Mouse (Mus musculus): ENCODE data around the gene Timm8b. TPM values are rescaled to one million over a fixed set of nuclear protein-coding genes. Genes with fewer than 3 reads are reported as not detected.

Gene Timm8b
- polyA plus RNA-seq, 1 experiment from 2014 or later = 483 TPM

DNA sequence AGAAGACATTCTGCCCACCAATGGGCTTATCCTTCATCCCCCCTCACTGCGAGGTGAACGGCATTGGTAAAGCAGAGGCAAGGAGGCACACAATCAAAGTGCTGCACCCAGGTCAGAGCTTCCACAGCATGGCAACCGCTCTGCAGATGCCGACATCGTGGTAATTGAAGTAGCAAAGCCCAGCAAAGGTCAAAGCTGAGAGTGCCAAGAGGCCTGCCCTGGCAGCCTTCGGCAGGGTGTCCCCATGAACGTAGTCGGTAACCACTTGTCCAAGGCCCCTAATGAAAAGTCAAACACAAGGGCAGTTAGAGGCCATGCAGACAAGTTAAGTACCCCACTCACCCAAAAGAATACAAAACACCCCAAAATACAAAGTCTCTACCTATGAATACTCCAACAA, 6.7 kb upstream of the Timm8b start:
- no peaks in the 10 kb centered on the region for H3K27me3 ChIP-seq (ENCODE audit: insufficient read depth, low read length)
- no peak for ATAC-seq (replicated peaks; ENCODE audit: low FRiP score, low read depth)
- H3K36me3 ChIP-seq (ENCODE audit: insufficient read depth, low read length) = peaks cover 33% of the 10 kb centered on the region
- no peaks in the 10 kb centered on the region for H3K9me3 ChIP-seq (replicated peaks; ENCODE audit: low read length)
- H3K27ac ChIP-seq = no peak overlapping the region
- WGBS = 92% methylated on average over 8 of the region's 8 CpGs
- no peak overlapping the region for H3K4me2 ChIP-seq (ENCODE audit: low read length)
- H3K9ac ChIP-seq (ENCODE audit: low read depth, low read length) = no peak overlapping the region
- no peak for DNase-seq (ENCODE audit: low spot score)
- TF ChIP-seq CTCF (IDR thresholded peaks at IDR 0.05; ENCODE audit: low read depth) = no peak
- no peak overlapping the region for H3K4me3 ChIP-seq (replicated peaks; ENCODE audit: low read depth, low read length)
- peaks cover 6% of the 10 kb centered on the region; the same call in 1 of the 2 replicates for H3K4me1 ChIP-seq (replicated peaks; ENCODE audit: insufficient read depth, low read length)

DNA sequence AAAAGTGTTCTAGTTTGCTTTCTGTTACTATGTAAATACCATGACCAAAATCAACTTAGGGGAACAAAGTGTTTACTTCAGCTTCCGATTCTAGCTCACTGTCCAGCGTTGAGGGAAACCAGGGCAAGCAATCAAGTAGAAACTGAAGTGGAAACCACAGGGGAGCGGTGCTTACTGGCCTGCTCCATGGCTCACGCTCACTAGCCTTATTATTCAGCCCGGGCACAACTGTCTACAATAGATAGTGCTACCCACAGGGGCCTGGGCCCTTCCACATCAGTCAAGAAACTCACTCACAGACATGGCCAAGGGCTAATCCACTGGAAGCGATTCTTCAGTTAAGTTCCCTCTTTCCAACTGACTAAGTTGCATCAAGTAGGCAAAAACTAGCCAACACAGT, 2.2 kb upstream of the Timm8b start:
- Histone ChIP-seq H3K9me3 (replicated peaks; ENCODE audit: low read length) (no peaks in the 10 kb centered on the region), H3K27me3 (ENCODE audit: insufficient read depth, low read length) (no peaks in the 10 kb centered on the region), H3K27ac (no peak overlapping the region), H3K4me2 (ENCODE audit: low read length) (peak overlapping the region; percentile 69; the same call in 1 of the 2 replicates), H3K4me1 (replicated peaks; ENCODE audit: insufficient read depth, low read length) (peaks cover 14% of the 10 kb centered on the region), H3K36me3 (ENCODE audit: insufficient read depth, low read length) (peaks cover 23% of the 10 kb centered on the region), H3K9ac (ENCODE audit: low read depth, low read length) (no peak overlapping the region), H3K4me3 (replicated peaks; ENCODE audit: low read depth, low read length) (no peak overlapping the region)
- TF ChIP-seq CTCF (IDR thresholded peaks at IDR 0.05; ENCODE audit: low read depth) = no peak
- no peak for ATAC-seq (replicated peaks; ENCODE audit: low FRiP score, low read depth)
- WGBS = 89% methylated on average over 6 of the region's 6 CpGs
- DNase-seq (ENCODE audit: low spot score) = no peak

DNA sequence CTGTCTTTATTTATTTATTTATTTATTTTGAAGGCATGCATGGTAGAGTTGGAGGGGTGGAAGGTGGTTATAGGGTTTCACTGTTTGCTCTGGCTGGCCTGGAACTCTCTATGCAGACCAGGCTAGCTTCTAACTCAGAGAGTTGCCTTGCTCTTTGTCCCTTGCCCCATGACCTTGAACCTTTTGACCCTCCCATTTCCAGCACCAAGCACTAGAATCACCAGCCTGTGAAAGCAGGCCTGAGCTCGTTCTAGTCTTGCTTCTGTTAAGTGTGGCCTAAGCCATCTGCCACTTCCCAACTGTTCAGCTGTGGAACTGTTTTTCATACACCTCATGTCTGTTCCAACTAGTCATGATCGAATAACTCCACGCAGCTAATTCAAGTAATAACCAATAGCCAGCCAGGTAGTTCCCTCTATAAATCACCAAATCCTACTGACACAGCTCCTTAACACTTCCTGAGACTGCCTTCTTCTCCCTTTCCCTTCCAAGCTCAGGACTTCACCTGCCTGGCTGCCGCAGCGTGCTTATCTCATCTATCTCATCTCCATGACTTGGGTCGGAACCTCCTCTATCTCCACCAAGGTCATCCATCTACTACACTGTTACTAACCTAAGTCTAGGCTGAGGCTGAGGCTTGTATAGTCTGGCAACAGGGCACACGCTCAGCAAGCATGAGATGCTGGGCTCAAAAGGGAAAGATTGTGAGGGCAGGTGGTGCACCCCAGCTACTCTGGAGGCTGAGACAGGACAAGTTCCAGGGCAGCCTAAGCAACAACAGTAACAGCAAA, 1.5 kb upstream of the Timm8b start:
- no peak for TF ChIP-seq CTCF (IDR thresholded peaks at IDR 0.05; ENCODE audit: low read depth)

DNA sequence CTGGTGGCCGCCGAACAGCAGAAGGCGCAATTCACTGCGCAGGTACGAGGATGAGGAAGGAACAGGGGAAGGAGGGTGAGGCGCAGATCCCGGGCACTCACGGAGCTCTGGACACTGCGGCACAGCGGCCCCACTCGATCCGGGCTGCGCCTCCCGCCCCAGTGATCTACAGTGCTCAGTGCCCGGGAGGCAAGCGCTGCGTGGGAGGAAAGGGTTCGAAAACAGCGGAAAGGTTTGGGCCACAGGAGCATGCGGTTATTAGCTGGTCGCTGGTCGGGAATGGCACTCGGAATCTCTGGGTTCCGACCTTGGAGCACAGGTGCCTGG, 251 bp downstream of the Timm8b start:
- H3K9ac ChIP-seq (ENCODE audit: low read depth, low read length) = peak overlapping the region; percentile 74
- H3K9me3 ChIP-seq (replicated peaks; ENCODE audit: low read length) = no peaks in the 10 kb centered on the region
- H3K4me3 ChIP-seq (replicated peaks; ENCODE audit: low read depth, low read length) = peak overlapping the region; percentile 69
- H3K4me1 ChIP-seq (replicated peaks; ENCODE audit: insufficient read depth, low read length) = peaks cover 14% of the 10 kb centered on the region
- WGBS = under 1% methylated on average over 24 of the region's 24 CpGs
- H3K27me3 ChIP-seq (ENCODE audit: insufficient read depth, low read length) = no peaks in the 10 kb centered on the region
- peaks cover 13% of the 10 kb centered on the region for H3K36me3 ChIP-seq (ENCODE audit: insufficient read depth, low read length)
- H3K4me2 ChIP-seq (ENCODE audit: low read length) = peak overlapping the region; percentile 69
- peak; percentile 86 for ATAC-seq (replicated peaks; ENCODE audit: low FRiP score, low read depth)
- TF ChIP-seq CTCF (IDR thresholded peaks at IDR 0.05; ENCODE audit: low read depth) = peak; percentile 58
- peak overlapping the region; percentile 87 for H3K27ac ChIP-seq
- DNase-seq (ENCODE audit: low spot score) = no peak

More for the DNA sequence above, 1.5 kb upstream of the Timm8b start:
- Histone ChIP-seq H3K4me2 (ENCODE audit: low read length) (peak overlapping the region; percentile 69), H3K27me3 (ENCODE audit: insufficient read depth, low read length) (no peaks in the 10 kb centered on the region), H3K36me3 (ENCODE audit: insufficient read depth, low read length) (peaks cover 17% of the 10 kb centered on the region), H3K4me3 (replicated peaks; ENCODE audit: low read depth, low read length) (peak overlapping the region; percentile 69), H3K4me1 (replicated peaks; ENCODE audit: insufficient read depth, low read length) (peaks cover 14% of the 10 kb centered on the region), H3K9ac (ENCODE audit: low read depth, low read length) (peak overlapping the region; percentile 67; the same call in 1 of the 2 replicates), H3K27ac (peak overlapping the region; percentile 87; the same call in 1 of the 2 replicates), H3K9me3 (replicated peaks; ENCODE audit: low read length) (no peaks in the 10 kb centered on the region)
- WGBS = 77% methylated on average over 7 of the region's 7 CpGs
- DNase-seq (ENCODE audit: low spot score) (no peak), ATAC-seq (replicated peaks; ENCODE audit: low FRiP score, low read depth) (no peak)

DNA sequence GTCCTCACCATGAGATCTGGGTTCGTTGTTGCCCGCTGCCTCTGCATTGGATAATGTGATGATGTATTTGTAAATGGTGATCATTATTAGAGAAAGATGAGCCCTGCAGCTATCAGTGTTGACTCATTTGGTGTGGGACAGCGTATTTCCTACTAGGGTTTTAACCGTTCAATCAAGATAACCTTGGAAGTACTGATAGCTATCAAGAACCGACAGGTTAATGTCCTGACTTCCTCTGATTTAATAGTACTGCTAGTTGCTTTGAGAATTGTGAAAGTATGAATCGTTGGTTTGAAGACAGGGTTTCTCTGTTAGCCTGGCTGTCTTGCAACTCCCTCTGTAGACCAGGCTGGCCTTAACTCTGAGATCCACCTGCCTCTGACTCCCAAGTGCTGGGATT, 628 bp downstream of the Timm8b start:
- peak overlapping the region; percentile 69 for H3K4me3 ChIP-seq (replicated peaks; ENCODE audit: low read depth, low read length)
- H3K27ac ChIP-seq = peak overlapping the region; percentile 87
- H3K4me2 ChIP-seq (ENCODE audit: low read length) = peak overlapping the region; percentile 69
- peak overlapping the region; percentile 74 for H3K9ac ChIP-seq (ENCODE audit: low read depth, low read length)
- no peak for TF ChIP-seq CTCF (IDR thresholded peaks at IDR 0.05; ENCODE audit: low read depth)
- peaks cover 14% of the 10 kb centered on the region for H3K4me1 ChIP-seq (replicated peaks; ENCODE audit: insufficient read depth, low read length)
- ATAC-seq (replicated peaks; ENCODE audit: low FRiP score, low read depth) (no peak), DNase-seq (ENCODE audit: low spot score) (peak; percentile 18)
- peaks cover 13% of the 10 kb centered on the region; the same call in 1 of the 2 replicates for H3K36me3 ChIP-seq (ENCODE audit: insufficient read depth, low read length)
- under 1% methylated on average over 6 of the region's 6 CpGs for WGBS
- H3K9me3 ChIP-seq (replicated peaks; ENCODE audit: low read length) = no peaks in the 10 kb centered on the region
- no peaks in the 10 kb centered on the region for H3K27me3 ChIP-seq (ENCODE audit: insufficient read depth, low read length)

DNA sequence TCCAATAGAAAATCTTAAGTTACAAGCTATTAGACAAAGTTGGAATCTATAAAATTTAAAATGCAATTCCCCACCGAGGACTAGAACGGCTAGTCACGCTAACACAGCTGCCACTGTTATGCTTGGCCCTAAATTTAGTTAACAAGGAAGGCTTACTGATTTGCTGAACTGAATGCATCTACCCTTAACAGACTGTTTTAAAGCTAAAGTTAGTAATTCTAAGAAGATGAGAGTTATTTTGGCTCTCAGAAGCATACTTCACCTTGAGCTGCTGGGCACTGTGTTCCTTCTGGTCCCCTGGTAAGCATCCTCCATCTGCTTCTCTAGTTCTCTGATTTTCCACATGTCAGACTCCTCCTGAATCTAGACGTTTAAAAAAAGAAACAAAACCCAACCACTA, 8.4 kb downstream of the Timm8b start:
- ATAC-seq (replicated peaks; ENCODE audit: low FRiP score, low read depth) = no peak
- WGBS = 87% methylated on average over 4 of the region's 4 CpGs
- no peak for DNase-seq (ENCODE audit: low spot score)
- Histone ChIP-seq H3K9ac (ENCODE audit: low read depth, low read length) (no peak overlapping the region), H3K4me1 (replicated peaks; ENCODE audit: insufficient read depth, low read length) (peaks cover 6% of the 10 kb centered on the region; the same call in 1 of the 2 replicates), H3K36me3 (ENCODE audit: insufficient read depth, low read length) (peaks cover 30% of the 10 kb centered on the region), H3K27me3 (ENCODE audit: insufficient read depth, low read length) (no peaks in the 10 kb centered on the region), H3K9me3 (replicated peaks; ENCODE audit: low read length) (no peaks in the 10 kb centered on the region), H3K4me2 (ENCODE audit: low read length) (no peak overlapping the region), H3K27ac (no peak overlapping the region), H3K4me3 (replicated peaks; ENCODE audit: low read depth, low read length) (no peak overlapping the region)
- TF ChIP-seq CTCF (IDR thresholded peaks at IDR 0.05; ENCODE audit: low read depth) = no peak

Data from kidney, postnatal 0 days (tissue).